Mouse (Mus musculus): Measurements from ENCODE around the gene Mapt. TPM values are rescaled to one million over a fixed set of nuclear protein-coding genes. Genes with fewer than 3 reads are reported as not detected.

The Mapt gene
- polyA plus RNA-seq, 1 experiment = 8.0 TPM

DNA sequence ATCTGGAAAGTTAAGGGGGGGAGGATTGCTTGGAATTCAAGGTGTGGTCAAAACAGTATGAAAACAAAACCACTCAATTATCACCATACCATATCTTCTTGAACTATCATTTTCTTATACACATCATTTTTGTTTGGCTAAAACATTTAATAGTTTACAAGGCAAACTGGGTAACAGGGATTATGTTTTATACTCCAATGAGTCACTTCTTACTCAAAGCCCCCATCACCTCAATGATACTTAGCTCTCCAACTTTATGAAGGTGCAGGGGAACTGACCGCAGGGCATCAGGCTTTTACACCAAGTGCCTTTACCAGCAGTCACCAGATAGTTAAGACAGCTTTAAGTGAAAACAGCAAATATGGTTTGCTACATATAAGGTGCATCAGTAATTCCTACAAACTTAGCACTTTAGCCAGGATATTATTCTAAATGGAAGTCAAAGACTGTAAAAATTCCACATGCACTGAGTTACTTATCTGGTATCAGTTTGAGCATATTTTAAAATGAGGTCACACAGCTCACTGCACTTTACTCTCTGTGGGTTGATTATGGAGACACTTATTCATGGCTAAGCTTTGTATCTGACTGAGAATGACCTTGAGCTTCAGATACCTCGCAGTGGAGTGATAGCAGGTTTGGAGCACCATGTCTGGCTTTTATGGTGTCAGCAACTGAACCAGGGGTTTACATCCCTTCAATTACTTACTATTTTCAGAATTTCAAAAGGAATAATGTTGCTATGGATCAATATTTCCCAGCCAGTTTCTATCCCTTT lies 132.8 kb downstream of the Mapt start:
- H3K4me3 ChIP-seq = no peak overlapping the region
- H3ac ChIP-seq (ENCODE audit: control insufficient read depth, insufficient read length) = no peak overlapping the region
- H3K27me3 ChIP-seq (ENCODE audit: control insufficient read depth, insufficient read depth, insufficient read length) = no peaks in the 10 kb centered on the region
- peaks cover 16% of the 10 kb centered on the region for H3K36me3 ChIP-seq (ENCODE audit: control insufficient read depth, insufficient read depth)
- TF ChIP-seq TCF3 (IDR thresholded peaks at IDR 0.05; ENCODE audit: insufficient read length, low read depth) (no peak), E2F4 (IDR thresholded peaks at IDR 0.05; ENCODE audit: insufficient read depth) (no peak), CEBPB (IDR thresholded peaks at IDR 0.05; ENCODE audit: insufficient read depth, poor library complexity, severe bottlenecking) (no peak), REST (IDR thresholded peaks at IDR 0.05; ENCODE audit: insufficient read depth, insufficient read length) (no peak), MYOG (IDR thresholded peaks at IDR 0.05; ENCODE audit: control insufficient read depth in 1 of 3, insufficient read depth in 1 of 3, insufficient read length in 2 of 3, low read depth in 2 of 3) (no peak), MYOD1 (IDR thresholded peaks at IDR 0.05; ENCODE audit: control insufficient read depth in 1 of 3, insufficient read length in 2 of 3, low read depth in 2 of 3) (no peak), POLR2A (IDR thresholded peaks at IDR 0.05; ENCODE audit: insufficient read length, low read depth) (no peak), SRF (IDR thresholded peaks at IDR 0.05; ENCODE audit: control insufficient read depth, insufficient read length, low read depth) (no peak), USF1 (IDR thresholded peaks at IDR 0.05; ENCODE audit: low read depth) (no peak), TCF12 (IDR thresholded peaks at IDR 0.05; ENCODE audit: insufficient read depth, poor library complexity, severe bottlenecking) (no peak), POLR2AphosphoS2 (IDR thresholded peaks at IDR 0.05; ENCODE audit: insufficient read length, low read depth) (no peak), MAX (IDR thresholded peaks at IDR 0.05; ENCODE audit: low read depth) (no peak)
- H3K79me2 ChIP-seq (ENCODE audit: control insufficient read depth, insufficient read depth) = peaks cover 46% of the 10 kb centered on the region
- peak overlapping the region; percentile 25 for H3K4me2 ChIP-seq (ENCODE audit: low read depth)

DNA sequence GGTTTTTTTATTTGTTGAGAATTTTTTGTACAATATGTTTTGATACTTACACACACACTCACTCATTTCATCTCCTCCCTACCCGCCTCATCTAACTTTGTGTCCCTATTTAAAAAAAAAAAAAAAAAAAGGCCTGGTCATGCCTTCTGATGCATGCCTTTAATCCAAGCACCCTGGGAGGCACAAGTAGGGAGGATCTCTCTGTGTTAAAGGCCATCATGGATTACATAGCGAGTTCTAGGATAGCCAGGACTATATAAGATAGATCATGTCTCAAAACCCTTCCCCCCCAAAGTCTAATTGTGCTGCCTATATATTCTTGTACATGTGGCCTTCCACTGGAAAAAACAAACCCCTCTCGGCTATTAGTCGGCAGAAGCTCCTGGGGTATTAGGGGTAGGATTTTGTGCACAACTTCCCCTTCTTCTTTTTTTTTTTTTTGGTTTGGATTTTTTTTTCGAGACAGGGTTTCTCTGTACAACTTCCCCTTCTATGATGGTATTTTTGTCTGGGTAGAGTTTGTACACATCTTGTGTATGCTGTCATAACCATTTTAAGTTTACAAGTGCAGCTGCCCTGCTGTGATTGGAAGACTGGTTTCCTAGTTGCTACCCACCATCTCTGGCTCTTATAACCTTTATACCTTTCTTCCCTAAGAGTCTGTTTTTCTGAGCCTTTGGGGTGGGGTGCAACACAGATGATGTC lies 136.4 kb downstream of the Mapt start:
- H3K36me3 ChIP-seq (ENCODE audit: control insufficient read depth, insufficient read depth) = peaks cover 17% of the 10 kb centered on the region
- TF ChIP-seq TCF12 (IDR thresholded peaks at IDR 0.05; ENCODE audit: insufficient read depth, poor library complexity, severe bottlenecking) (no peak), REST (IDR thresholded peaks at IDR 0.05; ENCODE audit: insufficient read depth, insufficient read length) (no peak), POLR2A (IDR thresholded peaks at IDR 0.05; ENCODE audit: insufficient read length, low read depth) (no peak), MYOG (IDR thresholded peaks at IDR 0.05; ENCODE audit: control insufficient read depth in 1 of 3, insufficient read depth in 1 of 3, insufficient read length in 2 of 3, low read depth in 2 of 3) (no peak), E2F4 (IDR thresholded peaks at IDR 0.05; ENCODE audit: insufficient read depth) (no peak), MYOD1 (IDR thresholded peaks at IDR 0.05; ENCODE audit: control insufficient read depth in 1 of 3, insufficient read length in 2 of 3, low read depth in 2 of 3) (no peak), TCF3 (IDR thresholded peaks at IDR 0.05; ENCODE audit: insufficient read length, low read depth) (no peak), MAX (IDR thresholded peaks at IDR 0.05; ENCODE audit: low read depth) (no peak), USF1 (IDR thresholded peaks at IDR 0.05; ENCODE audit: low read depth) (no peak), POLR2AphosphoS2 (IDR thresholded peaks at IDR 0.05; ENCODE audit: insufficient read length, low read depth) (no peak), SRF (IDR thresholded peaks at IDR 0.05; ENCODE audit: control insufficient read depth, insufficient read length, low read depth) (no peak), CEBPB (IDR thresholded peaks at IDR 0.05; ENCODE audit: insufficient read depth, poor library complexity, severe bottlenecking) (no peak)
- peaks cover 36% of the 10 kb centered on the region for H3K79me2 ChIP-seq (ENCODE audit: control insufficient read depth, insufficient read depth)

GRCm38 (mm10) chr11:104376291-104376690 lies 145.1 kb downstream of the Mapt start:
- Histone ChIP-seq H3ac (ENCODE audit: control insufficient read depth, insufficient read length) (no peak overlapping the region), H3K79me2 (ENCODE audit: control insufficient read depth, insufficient read depth) (peaks cover 46% of the 10 kb centered on the region), H3K36me3 (ENCODE audit: control insufficient read depth, insufficient read depth) (peaks cover 17% of the 10 kb centered on the region), H3K27me3 (ENCODE audit: control insufficient read depth, insufficient read depth, insufficient read length) (no peaks in the 10 kb centered on the region), H3K4me2 (ENCODE audit: low read depth) (no peak overlapping the region), H3K4me3 (no peak overlapping the region)
- no peak for TF ChIP-seq E2F4 (IDR thresholded peaks at IDR 0.05; ENCODE audit: insufficient read depth)
- no peak for TF ChIP-seq MYOG (IDR thresholded peaks at IDR 0.05; ENCODE audit: control insufficient read depth in 1 of 3, insufficient read depth in 1 of 3, insufficient read length in 2 of 3, low read depth in 2 of 3)
- no peak for TF ChIP-seq POLR2AphosphoS2 (IDR thresholded peaks at IDR 0.05; ENCODE audit: insufficient read length, low read depth)
- TF ChIP-seq TCF12 (IDR thresholded peaks at IDR 0.05; ENCODE audit: insufficient read depth, poor library complexity, severe bottlenecking) = no peak
- no peak for TF ChIP-seq MYOD1 (IDR thresholded peaks at IDR 0.05; ENCODE audit: control insufficient read depth in 1 of 3, insufficient read length in 2 of 3, low read depth in 2 of 3)
- no peak for TF ChIP-seq USF1 (IDR thresholded peaks at IDR 0.05; ENCODE audit: low read depth)
- no peak for TF ChIP-seq POLR2A (IDR thresholded peaks at IDR 0.05; ENCODE audit: insufficient read length, low read depth)
- TF ChIP-seq SRF (IDR thresholded peaks at IDR 0.05; ENCODE audit: control insufficient read depth, insufficient read length, low read depth) = no peak
- TF ChIP-seq REST (IDR thresholded peaks at IDR 0.05; ENCODE audit: insufficient read depth, insufficient read length) = no peak
- TF ChIP-seq MAX (IDR thresholded peaks at IDR 0.05; ENCODE audit: low read depth) = no peak

More for the DNA sequence above, 136.4 kb downstream of the Mapt start:
- Histone ChIP-seq H3K27me3 (ENCODE audit: control insufficient read depth, insufficient read depth, insufficient read length) (no peaks in the 10 kb centered on the region), H3K4me2 (ENCODE audit: low read depth) (no peak overlapping the region), H3ac (ENCODE audit: control insufficient read depth, insufficient read length) (no peak overlapping the region), H3K4me3 (no peak overlapping the region)

DNA sequence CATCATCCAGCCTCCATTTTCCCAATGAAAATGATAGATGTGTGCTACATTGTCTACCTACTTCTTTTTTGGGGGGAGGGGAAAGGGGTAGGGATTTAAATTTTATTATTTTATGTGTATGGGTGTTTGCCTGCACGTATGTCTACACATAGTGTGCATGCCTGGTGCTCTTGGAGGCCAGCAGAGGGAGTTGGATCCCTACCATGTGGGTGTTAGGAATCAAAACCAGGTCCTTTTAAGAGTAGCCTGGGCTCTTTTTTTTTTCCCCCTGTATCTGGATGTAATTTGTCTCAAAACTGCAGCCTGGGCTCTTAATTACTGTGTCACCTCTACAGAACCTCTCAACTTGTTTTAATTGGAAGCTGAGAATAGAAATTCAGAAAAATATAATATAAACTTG lies 148.4 kb downstream of the Mapt start:
- peaks cover 60% of the 10 kb centered on the region for H3K79me2 ChIP-seq (ENCODE audit: control insufficient read depth, insufficient read depth)
- H3K27me3 ChIP-seq (ENCODE audit: control insufficient read depth, insufficient read depth, insufficient read length) = no peaks in the 10 kb centered on the region
- H3K4me2 ChIP-seq (ENCODE audit: low read depth) = no peak overlapping the region
- H3K36me3 ChIP-seq (ENCODE audit: control insufficient read depth, insufficient read depth) = peaks cover 17% of the 10 kb centered on the region
- TF ChIP-seq TCF3 (IDR thresholded peaks at IDR 0.05; ENCODE audit: insufficient read length, low read depth) = no peak
- TF ChIP-seq MYOG (IDR thresholded peaks at IDR 0.05; ENCODE audit: control insufficient read depth in 1 of 3, insufficient read depth in 1 of 3, insufficient read length in 2 of 3, low read depth in 2 of 3) = no peak
- TF ChIP-seq MAX (IDR thresholded peaks at IDR 0.05; ENCODE audit: low read depth) = no peak
- no peak for TF ChIP-seq CEBPB (IDR thresholded peaks at IDR 0.05; ENCODE audit: insufficient read depth, poor library complexity, severe bottlenecking)
- no peak for TF ChIP-seq POLR2A (IDR thresholded peaks at IDR 0.05; ENCODE audit: insufficient read length, low read depth)
- TF ChIP-seq USF1 (IDR thresholded peaks at IDR 0.05; ENCODE audit: low read depth) = no peak
- no peak for TF ChIP-seq MYOD1 (IDR thresholded peaks at IDR 0.05; ENCODE audit: control insufficient read depth in 1 of 3, insufficient read length in 2 of 3, low read depth in 2 of 3)
- no peak for TF ChIP-seq SRF (IDR thresholded peaks at IDR 0.05; ENCODE audit: control insufficient read depth, insufficient read length, low read depth)
- no peak for TF ChIP-seq E2F4 (IDR thresholded peaks at IDR 0.05; ENCODE audit: insufficient read depth)
- no peak for TF ChIP-seq POLR2AphosphoS2 (IDR thresholded peaks at IDR 0.05; ENCODE audit: insufficient read length, low read depth)
- no peak for TF ChIP-seq REST (IDR thresholded peaks at IDR 0.05; ENCODE audit: insufficient read depth, insufficient read length)
- TF ChIP-seq TCF12 (IDR thresholded peaks at IDR 0.05; ENCODE audit: insufficient read depth, poor library complexity, severe bottlenecking) = no peak
- no peak overlapping the region for H3K4me3 ChIP-seq
- H3ac ChIP-seq (ENCODE audit: control insufficient read depth, insufficient read length) = no peak overlapping the region
